Mouse (Mus musculus): ENCODE data around the gene Agbl3.

DNA sequence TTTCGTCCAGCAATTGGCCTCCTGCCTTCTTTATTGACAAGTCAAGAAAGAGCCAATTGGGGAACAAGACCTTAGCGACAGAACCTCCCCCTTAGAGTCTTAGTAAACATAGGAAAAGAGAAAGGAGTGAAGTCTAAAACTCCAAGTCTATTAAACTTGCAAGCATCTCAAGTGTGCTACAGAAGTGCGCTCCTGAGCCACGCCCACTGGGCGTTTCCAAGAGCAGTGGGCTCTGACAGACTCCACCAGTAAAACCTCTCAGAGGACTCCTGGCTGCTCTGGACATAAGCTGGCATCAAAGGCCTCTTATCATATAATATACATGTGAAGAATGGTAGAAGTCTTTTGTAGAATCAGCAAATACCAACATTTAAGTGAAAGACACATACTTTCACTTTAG is 123.2 kb downstream of the Agbl3 start:
- TF ChIP-seq POLR2A (IDR thresholded peaks at IDR 0.05; ENCODE audit: borderline replicate concordance, extremely low read depth, low read depth, low read length) (no peak), CTCF (IDR thresholded peaks at IDR 0.05; ENCODE audit: insufficient read depth, low read length) (no peak)

Measured in lung, adult 2 months (tissue).